Mouse (Mus musculus) lung, postnatal 0 days (tissue): Measurements from ENCODE around the gene Eif2a. TPM values are rescaled to one million over a fixed set of nuclear protein-coding genes. Genes with fewer than 3 reads are reported as not detected.

Experiments
- ATAC-seq: fragments of 200-750 bp; cut with Nextera tagmentation; 2 replicates; pipeline ENCODE4 v1.8.0; 2017; ENCODE audit warnings: moderate library complexity
- DNase-seq: peaks from one replicate; pipeline ENCODE4 v3.0.0-alpha.2; 2016; ENCODE audit warnings: low spot score
- H3K27ac ChIP-seq: fragments of 300-500 bp; sonication (generic); 2 replicates; pipeline ENCODE4 v1.5.1; 2014; ENCODE audit warnings: antibody characterized with exemption, mild to moderate bottlenecking, low read length, mixed read lengths
- H3K27me3 ChIP-seq: fragments of 300-500 bp; sonication (generic); replicated peaks from 2 replicates; pipeline ENCODE4 v1.6.1; 2014; ENCODE audit warnings: low read length, mixed read lengths; ENCODE audit not compliant: insufficient read depth
- H3K36me3 ChIP-seq: fragments of 300-500 bp; sonication (generic); 2 replicates; pipeline ENCODE4 v1.6.1; 2014; ENCODE audit warnings: low read length, mixed read lengths; ENCODE audit not compliant: insufficient read depth
- H3K4me1 ChIP-seq: fragments of 300-500 bp; sonication (generic); 2 replicates; pipeline ENCODE4 v1.6.1; 2014; ENCODE audit warnings: antibody characterized with exemption, low read depth, low read length, mixed read lengths; ENCODE audit not compliant: insufficient read depth
- H3K4me2 ChIP-seq: fragments of 300-500 bp; sonication (generic); replicated peaks from 2 replicates; pipeline ENCODE4 v1.6.1; 2014; ENCODE audit warnings: low read depth, mild to moderate bottlenecking, low read length, moderate library complexity, mixed read lengths
- H3K4me3 ChIP-seq: fragments of 300-500 bp; sonication (generic); 2 replicates; pipeline ENCODE4 v1.5.1; 2014; ENCODE audit warnings: low read depth, low read length
- H3K9ac ChIP-seq: fragments of 300-500 bp; sonication (generic); replicated peaks from 2 replicates; pipeline ENCODE4 v1.6.1; 2014; ENCODE audit warnings: low read depth, mild to moderate bottlenecking
- H3K9me3 ChIP-seq: fragments of 300-500 bp; sonication (generic); 2 replicates; pipeline ENCODE4 v1.6.1; 2016; ENCODE audit warnings: low read length, mixed read lengths
- CTCF ChIP-seq: IDR thresholded peaks from 2 replicates; pipeline ENCODE4 v1.5.1; 2016; ENCODE audit warnings: antibody characterized with exemption, mild to moderate bottlenecking
- EP300 ChIP-seq: IDR thresholded peaks from 2 replicates; pipeline ENCODE4 v1.6.1; 2016; ENCODE audit warnings: antibody characterized with exemption, mild to moderate bottlenecking, control low read depth
- WGBS: fragments of 180-500 bp; shearing (Covaris S2); extraction: QIAGEN DNeasy Blood & Tissue Kit; methylation state at CpG from one replicate; pipeline ENCODE4 v1.1.7; 2014; 5-methylcytosine and 5-hydroxymethylcytosine counted together
- polyA plus RNA-seq: library from polyadenylated mRNA; unstranded; fragments of >200 nt; fragmentation: Nextera tagmentation; extraction: Ambion mirVana; gene quantifications from 2 replicates; pipeline ENCODE4 v1.2.1, GENCODE M21; 2015

Gene Eif2a
- polyA plus RNA-seq, 1 experiment from 2014 or later: 25.7 TPM

DNA sequence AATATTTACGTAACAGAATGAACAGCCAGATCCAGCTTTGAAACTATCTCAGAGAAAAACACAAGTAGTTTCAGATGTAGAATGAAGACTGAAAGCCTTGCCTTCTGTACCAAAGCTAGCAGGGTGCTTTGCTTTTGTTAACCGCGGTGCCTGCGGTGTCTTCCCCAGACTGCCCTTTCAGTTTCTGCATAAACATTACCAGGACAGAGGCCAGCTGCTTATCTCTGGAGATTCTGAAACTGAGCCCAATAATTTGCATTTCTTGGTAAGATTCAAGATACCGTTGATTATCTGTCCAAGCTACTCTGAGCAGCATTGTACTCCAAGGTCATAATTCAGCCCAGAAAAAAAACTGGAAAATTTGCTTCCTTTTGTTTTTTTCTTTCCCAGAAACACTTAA lies 68.0 kb downstream of the Eif2a start:
- TF ChIP-seq CTCF: no peak
- TF ChIP-seq EP300: no peak
- no peak overlapping the region for H3K27ac ChIP-seq
- H3K4me1 ChIP-seq: no peaks in the 10 kb centered on the region
- no peak overlapping the region for H3K4me2 ChIP-seq
- no peaks in the 10 kb centered on the region for H3K9me3 ChIP-seq
- 52% methylated on average over 5 of the region's 5 CpGs for WGBS
- H3K9ac ChIP-seq: no peak overlapping the region
- DNase-seq: no peak
- H3K27me3 ChIP-seq: no peaks in the 10 kb centered on the region
- no peaks in the 10 kb centered on the region for H3K36me3 ChIP-seq
- ATAC-seq: no peak
- no peak overlapping the region for H3K4me3 ChIP-seq

Other genes starting within 250 kb of the Eif2a start
- 8.9 and 10.5 TPM in 2 replicates for gene Tsc22d2, start 111.1 kb upstream of the Eif2a start, polyA plus RNA-seq
- 117 and 126 TPM in 2 replicates for gene Serp1, start 71 bp downstream of the Eif2a start, polyA plus RNA-seq
- 15.1 and 18.9 TPM in 2 replicates for gene Selenot, start 50.8 kb downstream of the Eif2a start, polyA plus RNA-seq
- gene Erich6, start 111.4 kb downstream of the Eif2a start, polyA plus RNA-seq: 0.06 TPM in 1 of 2 replicates, not detected in the other
- 3.9 and 4.1 TPM in 2 replicates for gene Siah2, start 166.6 kb downstream of the Eif2a start, polyA plus RNA-seq